Mouse (Mus musculus): ENCODE data around the gene Hnrnpll. TPM values are rescaled to one million over a fixed set of nuclear protein-coding genes. Genes with fewer than 3 reads are reported as not detected.

Gene Hnrnpll
- total RNA-seq, 2 experiments from 2014 or later: 16.7 to 17.8 TPM

Other genes starting within 250 kb of the Hnrnpll start
- gene Atl2, start 166.2 kb downstream of the Hnrnpll start, total RNA-seq (2021): 10 to 100 TPM; 70.9 to 88.2 TPM
- gene Galm, start 65.1 kb upstream of the Hnrnpll start, total RNA-seq (2021): 1 to 10 TPM; 1.7 to 2.4 TPM
- 10 to 100 TPM; 25.3 to 34.0 TPM for gene Srsf7, start 145.0 kb upstream of the Hnrnpll start, total RNA-seq (2021)
- gene Ttc39d, start 145.1 kb upstream of the Hnrnpll start, total RNA-seq (2021): under 1 TPM in 1 of 2 experiments, not detected in 1; 0.16 TPM
- gene Gemin6, start 162.1 kb upstream of the Hnrnpll start, total RNA-seq (2021): 1 to 10 TPM; 5.3 to 5.5 TPM
- 1 to 10 TPM; 4.9 to 6.1 TPM for gene Morn2, start 227.9 kb upstream of the Hnrnpll start, total RNA-seq (2021)
- gene Dhx57, start 228.1 kb upstream of the Hnrnpll start, total RNA-seq (2021): 1 to 10 TPM; 6.4 to 6.7 TPM
- under 1 TPM in 1 of 2 experiments, not detected in 1; 0.64 TPM for gene Arhgef33, start 245.1 kb upstream of the Hnrnpll start, total RNA-seq (2021)